Mouse (Mus musculus) liver, postnatal 0 days (tissue): Measurements from ENCODE around the gene Adamts9.

Experiments
- CTCF ChIP-seq: sonication (generic); IDR thresholded peaks from 2 replicates; pipeline ENCODE4 v1.5.1; 2016; ENCODE audit warnings: antibody characterized with exemption, low read depth
- EP300 ChIP-seq: IDR thresholded peaks from 2 replicates; pipeline ENCODE4 v1.6.1; 2016; ENCODE audit warnings: antibody characterized with exemption, low read depth, mild to moderate bottlenecking

DNA sequence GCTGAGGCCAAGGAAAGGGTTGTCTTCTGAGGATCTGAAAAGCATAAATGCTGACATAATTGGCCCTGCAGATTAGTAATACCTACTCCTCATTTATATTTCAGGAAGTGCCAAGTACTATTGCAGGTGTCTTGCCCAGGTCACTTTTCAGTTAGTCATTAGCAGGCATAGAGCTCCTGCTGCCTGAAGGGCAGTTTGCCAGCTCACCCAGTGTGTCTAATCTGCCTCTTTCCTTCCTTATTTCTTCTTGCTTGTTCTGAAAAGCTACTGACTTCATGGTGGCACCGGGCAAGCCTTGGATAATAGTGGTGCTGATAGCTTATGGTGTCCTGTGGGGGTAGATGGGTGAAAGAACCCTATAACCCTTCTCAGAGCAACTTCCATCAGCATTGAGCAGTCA lies 206.2 kb downstream of the Adamts9 start:
- TF ChIP-seq CTCF, result no peak
- no peak for TF ChIP-seq EP300
